20 mouse cellular contexts compared by ENCODE assay signal in genomic region chr12:107690061-107690460, GRCm38 (mm10).
DNase-seq lines count a peak whose midpoint lies in the region; ATAC-seq lines count a peak whose summit lies in the region.
"Had no signal": no experiment of that assay in that cellular context is flagged by ENCODE, and none has a peak within 500 bp of the region (broad histone marks: within the 10 kb centered on the region; RNA-seq: fewer than 3 reads in every experiment).

No protein-coding gene starts in this region.

- DNase-seq in cerebellum, postnatal 14 days = peak; percentile 48 to 63
- DNase-seq in cerebellum, adult 8-10 months = no peak
- DNase-seq in left cerebral cortex, postnatal 4 days = peak; percentile 63
- DNase-seq in left cerebral cortex, postnatal 14 days (ENCODE audit: low spot score in 2 of 2) = no peak
- DNase-seq in neural tube, embryonic 10.5 days (ENCODE audit: extremely low spot score, low spot score) = no peak
- DNase-seq in thymus, postnatal 14 days = no peak
- DNase-seq: adrenal gland, postnatal 10 days; embryo, embryonic 11 days; gastrocnemius, adult 2 months; gastrocnemius, postnatal 25 days; heart, postnatal 36 days; kidney, adult 11 months had no signal

- H3K27ac ChIP-seq in neural tube, embryonic 15.5 days (replicated peaks) = no peak overlapping the region
- H3K27ac ChIP-seq: embryonic facial prominence, embryonic 15.5 days; forebrain, embryonic 10.5 days; gastrocnemius, adult 2 months; heart, embryonic 13.5 days; hindbrain, embryonic 12.5 days had no signal

- ATAC-seq in neural tube, embryonic 15.5 days (ENCODE audit: low FRiP score) = no peak; the same call in 1 of the 2 replicates
- ATAC-seq: forebrain, embryonic 14.5 days; hindbrain, embryonic 16.5 days had no signal

- H3K4me1 ChIP-seq in neural tube, embryonic 15.5 days = peaks cover 17% of the 10 kb centered on the region

- H3K9me3 ChIP-seq in neural tube, embryonic 15.5 days (replicated peaks) = no peaks in the 10 kb centered on the region
- H3K9me3 ChIP-seq: embryonic facial prominence, embryonic 15.5 days; forebrain, embryonic 10.5 days; heart, embryonic 13.5 days; hindbrain, embryonic 12.5 days had no signal

- H3K4me2 ChIP-seq in neural tube, embryonic 15.5 days = 0 out of 2 replicates have a peak overlapping the region, but pooled peaks have one; percentile 11
- H3K4me2 ChIP-seq: embryonic facial prominence, embryonic 15.5 days; heart, embryonic 13.5 days; hindbrain, embryonic 12.5 days had no signal

- H3K4me3 ChIP-seq in neural tube, embryonic 15.5 days (replicated peaks) = no peak overlapping the region
- H3K4me3 ChIP-seq: embryonic facial prominence, embryonic 15.5 days; erythroblast, embryonic 14.5 days; forebrain, embryonic 10.5 days; gastrocnemius, adult 2 months; heart, embryonic 13.5 days; hindbrain, embryonic 12.5 days had no signal

- no peak overlapping the region for H3K9ac ChIP-seq in neural tube, embryonic 15.5 days (replicated peaks)
- H3K9ac ChIP-seq: embryonic facial prominence, embryonic 15.5 days; heart, embryonic 13.5 days; hindbrain, embryonic 12.5 days had no signal

- 71% methylated on average over 3 of the region's 3 CpGs for WGBS in neural tube, embryonic 15.5 days

- no peaks in the 10 kb centered on the region for H3K36me3 ChIP-seq in neural tube, embryonic 15.5 days
- H3K36me3 ChIP-seq: embryonic facial prominence, embryonic 15.5 days; forebrain, embryonic 10.5 days; heart, embryonic 13.5 days; hindbrain, embryonic 12.5 days had no signal

- intact Hi-C loops in left cerebral cortex, postnatal 4 days (cut with DNase I) = no loop called here
- intact Hi-C loops in left cerebral cortex, postnatal 14 days (cut with DNase I) = no loop called here

- H3K27me3 ChIP-seq in neural tube, embryonic 15.5 days (replicated peaks) = no peaks in the 10 kb centered on the region
- H3K27me3 ChIP-seq: embryonic facial prominence, embryonic 15.5 days; heart, embryonic 13.5 days; hindbrain, embryonic 12.5 days had no signal

Comparison
In these comparisons a context has a peak if more than half of its experiments do, and no peak if none do; other contexts are left out.
1. DNase-seq: peak in cerebellum, postnatal 14 days (2 of 2) and left cerebral cortex, postnatal 4 days (single experiment); none in cerebellum, adult 8-10 months (single experiment), left cerebral cortex, postnatal 14 days (0 of 2), neural tube, embryonic 10.5 days (single experiment) and thymus, postnatal 14 days (single experiment).